Mouse (Mus musculus) heart, adult 2 months (tissue): Measurements from ENCODE around the gene Zfp442. TPM values are rescaled to one million over a fixed set of nuclear protein-coding genes. Genes with fewer than 3 reads are reported as not detected.
"Not testable (repeated sequence)": the region's sequence is repeated elsewhere in the genome, so short reads cannot be mapped to it uniquely, and the experiment has no call there.

Experiments used
- DNase-seq, 2 experiments: peaks; one replicate each; pipeline ENCODE4 v3.0.0; 2021
- H3K27ac ChIP-seq: fragments of 200-600 bp; 2 replicates; pipeline ENCODE4 v1.8.1; 2022
- H3K27me3 ChIP-seq: fragments of 200-500 bp; 2 replicates; pipeline ENCODE4 v1.6.1; 2012; ENCODE audit warnings: mild to moderate bottlenecking, low read length, inconsistent platforms, mixed read lengths; ENCODE audit not compliant: control insufficient read depth, insufficient read depth
- H3K36me3 ChIP-seq: fragments of 200-500 bp; 2 replicates; pipeline ENCODE4 v1.6.1; 2012; ENCODE audit warnings: low read length, inconsistent platforms; ENCODE audit not compliant: control insufficient read depth, insufficient read depth
- H3K4me1 ChIP-seq: fragments of 200-500 bp; 2 replicates; pipeline ENCODE4 v1.6.1; 2011; ENCODE audit warnings: low read length; ENCODE audit not compliant: control insufficient read depth, insufficient read depth
- H3K4me3 ChIP-seq: fragments of 200-600 bp; 2 replicates; pipeline ENCODE4 v1.8.1; 2022
- H3K79me2 ChIP-seq: fragments of 200-500 bp; replicated peaks from 2 replicates; pipeline ENCODE4 v1.6.1; 2012; ENCODE audit warnings: mild to moderate bottlenecking, inconsistent platforms, low read length, moderate library complexity, mixed read lengths; ENCODE audit not compliant: control insufficient read depth, insufficient read depth
- H3K9ac ChIP-seq: fragments of 200-500 bp; 2 replicates; pipeline ENCODE4 v1.6.1; 2012; ENCODE audit warnings: low read depth, mild to moderate bottlenecking, control low read depth, inconsistent platforms, low read length, mixed read lengths
- CTCF ChIP-seq: fragments of 200-600 bp; IDR thresholded peaks from 2 replicates; pipeline ENCODE4 v1.8.1; 2022; ENCODE audit warnings: antibody characterized with exemption, mild to moderate bottlenecking, moderate library complexity
- EP300 ChIP-seq: fragments of 200-500 bp; IDR thresholded peaks from 2 replicates; pipeline ENCODE4 v1.6.1; 2011; ENCODE audit warnings: low read depth, low read length, control low read depth; ENCODE audit not compliant: insufficient read depth
- POLR2A ChIP-seq: fragments of 200-500 bp; IDR thresholded peaks from 2 replicates; pipeline ENCODE4 v1.6.1; 2011; ENCODE audit warnings: mild to moderate bottlenecking, low read depth, low read length, control low read depth; ENCODE audit not compliant: insufficient read depth
- whole genome bisulfite sequencing: fragments of 180-500 bp; shearing (Covaris S2); methylation state at CpG from one replicate; pipeline ENCODE4 v1.1.7; 2018; 5-methylcytosine and 5-hydroxymethylcytosine counted together
- intact Hi-C: fragments of 180-260 bp; cut with DNase I; formaldehyde crosslinking; loops from one replicate; pipeline ENCODE4 v1.15.1; 2025
- polyA plus RNA-seq: library from polyadenylated mRNA; depleted of rRNA; stranded (reverse); fragments of >200 nt; gene quantifications from 2 replicates; pipeline ENCODE4 v1.2.3, GENCODE M21; 2012; rRNA removed
- total RNA-seq, 2 experiments: library from RNA; stranded (reverse); gene quantifications; 2 replicates each; pipeline ENCODE4 v1.2.3; 2021

The Zfp442 gene
- total and polyA plus RNA-seq, 3 experiments = 0.37 to 7.1 (median 6.5) TPM

- Histone ChIP-seq H3K9ac (no peak overlapping the region), H3K36me3 (no peaks in the 10 kb centered on the region), H3K27ac (no peak overlapping the region), H3K27me3 (no peaks in the 10 kb centered on the region), H3K4me1 (no peaks in the 10 kb centered on the region), H3K79me2 (no peaks in the 10 kb centered on the region), H3K4me3 (no peak overlapping the region)
- TF ChIP-seq CTCF (no peak), POLR2A (no peak), EP300 (no peak)
- 62% methylated on average over 1 of the region's 1 CpGs for WGBS
- DNase-seq = no peak
- intact Hi-C loops = no loop called here
Measured at GRCm38 (mm10) chr2:150390198-150390597, 61.1 kb downstream of the Zfp442 start.

- H3K79me2 ChIP-seq, DNase-seq, H3K36me3 ChIP-seq, intact Hi-C loops, H3K4me1 ChIP-seq, H3K9ac ChIP-seq, H3K27me3 ChIP-seq, H3K27ac ChIP-seq: not testable (repeated sequence)
- WGBS = 91% methylated on average over 19 of the region's 19 CpGs
- peak overlapping the region; percentile 23; the same call in 1 of the 2 replicates for H3K4me3 ChIP-seq
Measured at GRCm38 (mm10) chr2:150385553-150386106, 65.7 kb downstream of the Zfp442 start.

GRCm38 (mm10) chr2:150362878-150363229, 88.4 kb downstream of the Zfp442 start:
- H3K4me3 ChIP-seq = peak overlapping the region; percentile 68
- H3K9ac ChIP-seq = peak overlapping the region; percentile 96
- H3K27ac ChIP-seq = peak overlapping the region; percentile 78
- no peak for DNase-seq
- TF ChIP-seq EP300 (no peak), CTCF (no peak), POLR2A (no peak)
- intact Hi-C loops = loop anchor here (2.0 to 10.0 kb wide), 2 partner anchors 52 to 242 kb away; partner anchors contain the start of gene Apmap
- no peaks in the 10 kb centered on the region for H3K36me3 ChIP-seq
- H3K4me1 ChIP-seq = peaks cover 1% of the 10 kb centered on the region; the same call in 1 of the 2 replicates
- H3K27me3 ChIP-seq = no peaks in the 10 kb centered on the region
- H3K79me2 ChIP-seq = no peaks in the 10 kb centered on the region
- WGBS = 9% methylated on average over 4 of the region's 4 CpGs

GRCm38 (mm10) chr2:150362113-150362877, 89.0 kb downstream of the Zfp442 start, which contains the start of gene 3300002I08Rik:
Gene 3300002I08Rik, minus strand, starts transcription at chr2:150362765.
- Histone ChIP-seq H3K27ac (peak within 1 kb of the TSS; percentile 78), H3K4me3 (peak within 1 kb of the TSS; percentile 68), H3K9ac (peak within 1 kb of the TSS; percentile 96)
- WGBS = 6% methylated on average over 17 of the region's 17 CpGs
- not testable (repeated sequence) for H3K36me3 ChIP-seq, H3K27me3 ChIP-seq, H3K4me1 ChIP-seq, H3K79me2 ChIP-seq
- peak; percentile 49 for TF ChIP-seq POLR2A
- DNase-seq = peak; percentile 89 to 90
- intact Hi-C loops = loop anchor here (2.0 to 10.0 kb wide), 2 partner anchors 51 to 243 kb away; partner anchors contain the start of gene Apmap

Other genes with a start within 250 kb of the Zfp442 start
- gene Zfp937, start 233.4 kb downstream of the Zfp442 start, total RNA-seq = 1 to 10 TPM; 1.5 to 1.7 TPM
- gene Zfp937, start 233.4 kb downstream of the Zfp442 start, polyA plus RNA-seq = 0.20 and 0.67 TPM in 2 replicates
- 1 to 10 TPM; 1.6 to 1.8 TPM for gene Gm21994, start 195.9 kb downstream of the Zfp442 start, total RNA-seq
- gene Gm21994, start 195.9 kb downstream of the Zfp442 start, polyA plus RNA-seq = 0.18 TPM in 1 of 2 replicates, not detected in the other
- under 1 TPM in 1 of 2 experiments, not detected in 1; 0.08 TPM for gene Gm14124, start 194.0 kb downstream of the Zfp442 start, total RNA-seq
- not detected in 2 replicates for gene Gm14124, start 194.0 kb downstream of the Zfp442 start, polyA plus RNA-seq
- gene Gm10130, start 127.8 kb downstream of the Zfp442 start, total RNA-seq = 1 to 10 TPM in 1 of 2 experiments, not detected in 1; 1.1 TPM
- gene Gm10130, start 127.8 kb downstream of the Zfp442 start, polyA plus RNA-seq = not detected in 2 replicates
- gene 3300002I08Rik, start 88.7 kb downstream of the Zfp442 start, total RNA-seq = 1 to 10 TPM; 1.4 to 1.5 TPM
- gene 3300002I08Rik, start 88.7 kb downstream of the Zfp442 start, polyA plus RNA-seq = 0.78 and 0.88 TPM in 2 replicates
- gene Zfp345, start 33.6 kb upstream of the Zfp442 start, total RNA-seq = under 1 TPM in 1 of 2 experiments, not detected in 1; 0.14 TPM
- not detected in 2 replicates for gene Zfp345, start 33.6 kb upstream of the Zfp442 start, polyA plus RNA-seq
- gene Cst7, start 118.9 kb upstream of the Zfp442 start, total RNA-seq = not detected
- gene Cst7, start 118.9 kb upstream of the Zfp442 start, polyA plus RNA-seq = 0.47 TPM in 1 of 2 replicates, not detected in the other
- gene Apmap, start 157.1 kb upstream of the Zfp442 start, total RNA-seq = 10 to 100 TPM; 52.6 to 56.9 TPM
- 37.5 and 59.4 TPM in 2 replicates for gene Apmap, start 157.1 kb upstream of the Zfp442 start, polyA plus RNA-seq
- gene Acss1, start 217.0 kb upstream of the Zfp442 start, total RNA-seq = 100 to 1,000 TPM; 256 to 332 TPM
- 301 and 494 TPM in 2 replicates for gene Acss1, start 217.0 kb upstream of the Zfp442 start, polyA plus RNA-seq
- under 1 TPM; 0.10 to 0.14 TPM for gene Vsx1, start 237.9 kb upstream of the Zfp442 start, total RNA-seq
- gene Vsx1, start 237.9 kb upstream of the Zfp442 start, polyA plus RNA-seq = not detected in 2 replicates